Mouse (Mus musculus): ENCODE data around the gene Lsmem1. TPM values are rescaled to one million over a fixed set of nuclear protein-coding genes. Genes with fewer than 3 reads are reported as not detected.

Gene Lsmem1
- polyA plus RNA-seq, 1 experiment from 2014 or later = not detected

DNA sequence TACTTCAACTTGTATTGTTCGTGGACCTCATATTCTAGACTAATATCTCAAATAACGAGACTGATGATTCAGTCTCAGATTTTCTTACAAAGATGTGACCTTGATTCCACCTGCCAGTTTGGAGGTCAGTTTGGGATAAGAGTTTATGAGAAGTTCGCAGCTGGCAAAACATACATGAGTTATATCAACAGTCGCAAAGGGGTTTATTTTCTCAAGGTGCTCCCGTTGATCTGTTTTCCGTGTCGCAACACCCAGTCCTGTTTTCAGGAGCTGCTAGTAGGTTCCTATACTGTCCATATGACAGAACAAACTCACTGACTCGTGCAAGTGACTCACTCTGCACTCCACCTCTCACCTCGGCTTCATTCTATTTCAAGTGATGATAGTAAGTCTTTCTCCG is 24.4 kb upstream of the Lsmem1 start:
- no peak for ATAC-seq (replicated peaks)
- H3K9me3 ChIP-seq = no peaks in the 10 kb centered on the region
- H3K27ac ChIP-seq (replicated peaks) = peak overlapping the region; percentile 95
- H3K4me2 ChIP-seq (replicated peaks) = peak overlapping the region; percentile 69
- WGBS = 57% methylated on average over 10 of the region's 10 CpGs
- peak overlapping the region; percentile 95 for H3K4me3 ChIP-seq
- no peaks in the 10 kb centered on the region for H3K27me3 ChIP-seq
- H3K9ac ChIP-seq (replicated peaks) = peak overlapping the region; percentile 53
- H3K4me1 ChIP-seq = peaks cover 30% of the 10 kb centered on the region
- H3K36me3 ChIP-seq = no peaks in the 10 kb centered on the region

DNA sequence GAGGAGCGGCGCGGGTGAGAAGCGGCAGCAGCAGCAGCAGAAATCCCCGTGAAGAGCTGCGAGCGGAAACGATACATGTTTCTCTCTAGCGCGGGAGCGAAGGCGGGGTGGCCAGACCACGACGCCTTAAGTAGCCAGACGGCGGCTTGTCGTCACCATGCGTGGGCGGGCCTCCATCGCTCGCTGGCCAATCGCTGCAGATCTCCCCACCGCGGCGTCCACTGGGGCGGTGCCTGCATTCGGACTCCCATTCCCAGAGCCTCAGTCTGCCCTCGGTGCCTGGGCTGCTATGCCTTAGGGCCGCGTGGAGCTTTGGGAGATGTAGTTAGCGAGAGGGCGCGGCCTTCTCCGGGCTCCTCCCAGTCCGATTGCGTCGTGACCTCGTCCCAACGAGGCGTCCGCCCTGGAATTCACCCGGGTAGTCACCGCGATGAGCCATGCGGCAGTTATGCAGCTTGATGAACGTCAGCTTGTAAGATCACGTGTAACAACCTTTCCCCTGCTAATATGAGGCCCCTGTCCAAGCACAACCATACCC is 23.9 kb upstream of the Lsmem1 start:
- WGBS = under 1% methylated on average over 47 of the region's 47 CpGs
- H3K9ac ChIP-seq (replicated peaks) = peak overlapping the region; percentile 89
- peak; percentile 99 for ATAC-seq (replicated peaks)

DNA sequence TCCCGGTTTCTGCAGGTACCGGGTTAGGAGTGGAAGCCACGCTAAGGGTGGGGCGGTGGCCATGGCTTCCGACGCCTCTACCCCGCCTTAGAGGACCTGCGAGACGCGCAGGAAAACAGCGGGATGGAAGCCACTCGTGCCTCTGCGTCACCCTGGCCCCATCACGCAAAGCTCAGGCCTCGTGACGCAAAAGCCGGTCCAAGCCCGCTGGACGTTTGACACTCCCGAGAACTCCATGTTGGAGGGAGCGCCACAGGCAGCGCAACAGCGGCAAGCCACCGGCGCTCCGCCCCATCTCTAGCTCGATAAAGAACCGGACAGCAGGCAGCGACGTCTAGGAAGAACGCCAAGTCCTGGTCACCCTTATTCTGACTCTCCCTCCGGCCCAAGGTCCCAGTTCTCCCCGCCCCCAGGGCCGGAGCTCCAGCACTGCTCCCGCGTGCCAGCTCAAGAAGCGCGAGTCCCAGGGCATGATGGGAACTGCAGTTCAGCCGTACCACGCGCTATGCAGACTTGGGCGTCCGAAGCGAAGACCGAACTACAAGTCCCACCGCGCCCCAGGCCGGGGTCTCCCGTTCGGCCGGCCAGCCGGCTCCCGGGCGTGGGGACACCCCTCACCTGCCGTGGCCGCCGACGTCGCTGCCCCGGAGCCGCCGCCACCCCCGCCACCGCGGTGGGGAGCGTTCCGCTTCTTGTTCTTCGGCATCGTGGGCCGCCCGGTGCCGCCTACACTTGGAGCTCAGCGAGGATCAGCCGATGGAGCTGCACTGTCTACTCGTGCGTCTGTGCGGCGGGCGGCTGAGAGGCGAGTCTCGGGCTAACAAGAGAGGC is 23.2 kb upstream of the Lsmem1 start:
- under 1% methylated on average over 81 of the region's 81 CpGs for WGBS
- no peaks in the 10 kb centered on the region for H3K9me3 ChIP-seq
- H3K27ac ChIP-seq (replicated peaks) = peak overlapping the region; percentile 95
- H3K36me3 ChIP-seq = no peaks in the 10 kb centered on the region
- peak; percentile 96 for ATAC-seq (replicated peaks)
- H3K4me2 ChIP-seq (replicated peaks) = peak overlapping the region; percentile 69
- H3K4me1 ChIP-seq = peaks cover 30% of the 10 kb centered on the region
- H3K4me3 ChIP-seq = peak overlapping the region; percentile 95
- no peaks in the 10 kb centered on the region for H3K27me3 ChIP-seq
- peak overlapping the region; percentile 89 for H3K9ac ChIP-seq (replicated peaks)

More for the DNA sequence above, 23.9 kb upstream of the Lsmem1 start:
- Histone ChIP-seq H3K27ac (replicated peaks) (peak overlapping the region; percentile 95), H3K9me3 (no peaks in the 10 kb centered on the region), H3K4me3 (peak overlapping the region; percentile 95), H3K27me3 (no peaks in the 10 kb centered on the region), H3K4me1 (peaks cover 30% of the 10 kb centered on the region), H3K36me3 (no peaks in the 10 kb centered on the region), H3K4me2 (replicated peaks) (peak overlapping the region; percentile 69)

DNA sequence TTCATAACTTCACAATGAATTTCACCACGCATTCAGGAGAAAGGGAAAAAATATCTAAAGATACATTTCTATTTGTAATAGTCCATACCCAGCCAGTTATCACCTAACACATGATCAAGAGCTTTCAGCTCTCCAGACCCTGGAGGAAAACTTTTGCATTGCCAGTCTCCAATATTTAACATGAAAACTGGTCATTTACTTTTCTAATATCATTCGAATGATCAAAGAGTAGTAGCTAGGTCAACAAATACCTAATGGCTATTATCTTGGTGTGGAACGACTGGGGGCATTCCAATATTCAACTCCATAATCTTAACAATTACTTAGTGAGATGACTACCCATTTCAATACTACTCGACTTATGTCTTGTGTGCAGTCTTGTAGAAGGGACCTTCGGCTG is 22.3 kb upstream of the Lsmem1 start:
- Histone ChIP-seq H3K9me3 (no peaks in the 10 kb centered on the region), H3K36me3 (no peaks in the 10 kb centered on the region), H3K9ac (replicated peaks) (peak overlapping the region; percentile 89), H3K27me3 (no peaks in the 10 kb centered on the region), H3K27ac (replicated peaks) (no peak overlapping the region), H3K4me2 (replicated peaks) (peak overlapping the region; percentile 69), H3K4me1 (peaks cover 30% of the 10 kb centered on the region), H3K4me3 (peak overlapping the region; percentile 95)
- WGBS = 14% methylated on average over 5 of the region's 5 CpGs
- ATAC-seq (replicated peaks) = no peak

DNA sequence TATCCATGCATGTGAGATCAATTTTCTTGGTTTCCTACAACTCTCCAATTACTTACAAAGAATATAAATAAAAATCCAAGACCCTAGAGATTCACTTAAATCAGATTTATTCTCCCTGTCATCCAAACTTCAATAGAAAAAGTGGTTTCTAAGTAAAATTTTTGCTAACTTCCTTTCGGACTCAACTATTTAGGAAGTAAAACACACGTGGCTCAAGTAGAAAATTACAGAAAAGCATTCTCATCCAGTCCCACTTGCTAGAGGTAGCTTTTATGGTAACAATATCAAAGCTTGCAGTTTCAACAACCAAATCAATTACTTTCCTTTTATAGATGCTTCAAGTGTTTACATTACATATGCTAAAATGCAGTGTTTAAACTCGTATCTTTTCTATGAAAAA is 21.6 kb upstream of the Lsmem1 start:
- WGBS = 32% methylated on average over 3 of the region's 3 CpGs
- H3K36me3 ChIP-seq = peaks cover 3% of the 10 kb centered on the region
- H3K4me2 ChIP-seq (replicated peaks) = peak overlapping the region; percentile 69
- H3K4me1 ChIP-seq = peaks cover 30% of the 10 kb centered on the region
- no peaks in the 10 kb centered on the region for H3K27me3 ChIP-seq
- H3K9me3 ChIP-seq = no peaks in the 10 kb centered on the region
- no peak for ATAC-seq (replicated peaks)
- H3K4me3 ChIP-seq = peak overlapping the region; percentile 95
- H3K9ac ChIP-seq (replicated peaks) = no peak overlapping the region
- no peak overlapping the region for H3K27ac ChIP-seq (replicated peaks)

DNA sequence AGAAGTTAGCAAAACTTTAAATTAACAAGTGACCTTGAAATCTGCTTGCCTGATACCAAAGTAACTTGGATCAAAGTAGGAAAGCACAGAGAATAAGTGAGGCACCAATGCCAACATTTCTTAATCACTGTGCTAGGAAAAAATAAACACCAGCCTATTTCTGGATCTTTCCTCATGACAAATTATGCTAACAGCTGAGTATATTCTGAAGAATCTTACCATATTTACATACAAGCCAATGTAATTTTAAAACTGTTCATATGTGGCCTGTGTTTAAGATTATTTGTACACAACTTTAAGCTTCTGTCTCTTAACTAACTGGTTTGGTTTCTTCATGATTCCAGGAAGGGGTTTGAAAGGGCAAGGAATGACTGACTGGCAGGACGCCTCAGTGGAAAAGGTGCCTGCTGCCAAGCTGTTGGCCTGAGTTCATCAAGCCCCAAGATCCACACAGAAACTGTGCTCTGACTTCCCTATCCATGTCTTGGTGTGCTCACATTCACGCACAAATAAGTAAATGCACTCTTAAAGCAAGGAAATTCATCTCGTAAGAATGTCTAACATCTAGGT is 20.8 kb upstream of the Lsmem1 start:
- no peak overlapping the region for H3K9ac ChIP-seq (replicated peaks)
- no peak overlapping the region for H3K27ac ChIP-seq (replicated peaks)
- H3K9me3 ChIP-seq = no peaks in the 10 kb centered on the region
- H3K4me2 ChIP-seq (replicated peaks) = peak overlapping the region; percentile 69
- peaks cover 30% of the 10 kb centered on the region for H3K4me1 ChIP-seq
- H3K36me3 ChIP-seq = peaks cover 11% of the 10 kb centered on the region
- no peak for ATAC-seq (replicated peaks)
- no peaks in the 10 kb centered on the region for H3K27me3 ChIP-seq
- WGBS = 32% methylated on average over 3 of the region's 3 CpGs
- H3K4me3 ChIP-seq = peak overlapping the region; percentile 3

DNA sequence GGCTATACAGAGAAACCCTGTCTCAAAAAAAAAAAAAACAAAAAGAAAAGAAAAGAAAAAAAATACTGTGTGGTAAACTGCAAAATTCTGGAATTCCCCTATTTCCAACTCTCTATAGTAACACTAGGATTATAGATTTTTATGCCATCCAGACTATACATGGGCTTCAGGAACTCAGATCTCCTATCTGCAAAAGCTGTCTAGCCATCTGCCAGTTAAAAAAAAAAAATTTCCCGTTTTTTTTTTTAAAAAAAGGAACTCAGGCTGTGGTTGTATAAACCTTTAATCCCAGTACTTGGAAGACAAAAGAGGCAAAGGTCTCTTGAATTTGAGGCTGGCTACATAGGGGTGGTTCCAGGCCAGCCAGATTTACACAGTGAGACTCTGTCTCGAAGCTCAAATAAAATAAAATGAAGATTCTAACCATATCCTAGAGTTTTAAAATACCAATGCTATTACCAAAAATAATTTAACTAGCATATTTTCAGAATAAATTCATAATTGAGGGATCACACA is 19.2 kb upstream of the Lsmem1 start:
- peaks cover 27% of the 10 kb centered on the region for H3K4me1 ChIP-seq
- no peak overlapping the region for H3K4me3 ChIP-seq
- H3K9ac ChIP-seq (replicated peaks) = no peak overlapping the region
- peaks cover 25% of the 10 kb centered on the region for H3K36me3 ChIP-seq
- no peaks in the 10 kb centered on the region for H3K27me3 ChIP-seq
- no peaks in the 10 kb centered on the region for H3K9me3 ChIP-seq
- 54% methylated on average over 2 of the region's 2 CpGs for WGBS
- no peak overlapping the region for H3K27ac ChIP-seq (replicated peaks)
- ATAC-seq (replicated peaks) = no peak
- H3K4me2 ChIP-seq (replicated peaks) = no peak overlapping the region

DNA sequence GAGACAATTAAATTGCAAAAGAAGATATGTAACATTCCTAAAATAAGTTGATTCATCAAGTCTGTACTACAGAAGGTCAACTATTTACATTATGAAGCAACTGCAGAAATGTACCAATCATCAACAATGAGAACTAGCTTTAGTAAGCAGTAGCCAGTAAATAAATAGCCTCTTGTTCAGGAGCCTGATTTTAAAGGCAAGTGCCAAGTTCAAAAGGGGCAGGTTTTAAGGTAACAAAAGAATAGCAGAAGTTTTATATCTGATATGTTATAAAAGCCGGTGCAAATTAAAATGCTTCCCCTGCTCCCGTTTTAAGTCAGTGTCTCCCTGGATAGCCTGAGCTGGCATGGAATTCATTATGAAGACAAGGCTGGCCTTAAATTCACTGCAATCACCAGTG is 18.5 kb upstream of the Lsmem1 start:
- Histone ChIP-seq H3K9ac (replicated peaks) (no peak overlapping the region), H3K27me3 (no peaks in the 10 kb centered on the region), H3K27ac (replicated peaks) (no peak overlapping the region), H3K36me3 (peaks cover 32% of the 10 kb centered on the region), H3K4me3 (no peak overlapping the region), H3K4me2 (replicated peaks) (no peak overlapping the region), H3K9me3 (no peaks in the 10 kb centered on the region), H3K4me1 (peaks cover 26% of the 10 kb centered on the region)
- 89% methylated on average over 2 of the region's 2 CpGs for WGBS
- no peak for ATAC-seq (replicated peaks)

DNA sequence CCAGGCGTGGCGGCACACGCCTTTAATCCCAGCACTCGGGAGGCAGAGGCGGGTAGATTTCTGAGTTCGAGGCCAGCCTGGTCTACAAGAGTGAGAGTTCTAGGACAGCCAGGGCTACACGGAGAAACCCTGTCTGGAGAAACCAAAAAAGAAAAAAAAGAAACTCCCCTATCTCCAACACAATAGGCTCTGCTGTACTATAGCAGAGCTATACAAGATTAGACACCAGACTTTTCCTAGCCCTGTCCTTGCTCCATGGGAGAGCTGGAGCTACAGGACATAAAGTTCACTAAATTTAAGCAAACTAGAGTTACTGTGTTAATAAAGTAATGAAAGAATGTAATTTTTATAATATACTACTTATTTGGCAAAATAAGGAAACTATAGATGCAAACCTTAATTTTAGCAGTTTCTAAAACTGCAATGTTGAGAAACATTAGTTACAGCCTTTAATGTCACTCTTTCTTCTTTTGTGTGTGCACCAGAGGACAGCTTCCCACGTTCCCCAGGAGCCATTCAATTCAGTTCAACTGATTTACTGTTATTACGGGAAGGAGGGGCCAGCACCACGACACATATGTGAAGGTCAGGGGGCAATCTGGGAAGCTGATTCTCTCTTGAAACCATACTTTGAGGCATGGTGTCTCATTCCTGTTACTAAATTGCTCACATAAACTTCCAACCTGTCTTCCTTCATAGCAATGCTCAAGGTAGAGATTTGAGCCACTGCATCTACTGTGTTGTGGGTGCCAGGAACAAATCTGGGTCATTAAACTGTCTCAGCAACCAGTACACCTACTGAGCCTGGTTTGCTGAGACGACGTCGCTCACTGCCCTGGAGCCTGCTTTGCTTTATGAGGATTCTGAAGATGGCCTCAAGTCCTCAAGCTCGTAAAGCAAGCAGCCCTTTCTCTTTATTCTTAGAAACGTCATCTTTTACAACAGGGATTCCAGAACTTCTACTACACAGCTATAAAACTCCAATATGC is 15.9 kb upstream of the Lsmem1 start:
- H3K4me2 ChIP-seq (replicated peaks) = no peak overlapping the region
- peaks cover 54% of the 10 kb centered on the region for H3K36me3 ChIP-seq
- H3K27ac ChIP-seq (replicated peaks) = no peak overlapping the region
- WGBS = 95% methylated on average over 15 of the region's 15 CpGs
- H3K9me3 ChIP-seq = no peaks in the 10 kb centered on the region
- ATAC-seq (replicated peaks) = no peak
- no peak overlapping the region for H3K9ac ChIP-seq (replicated peaks)
- no peaks in the 10 kb centered on the region for H3K27me3 ChIP-seq
- peaks cover 10% of the 10 kb centered on the region for H3K4me1 ChIP-seq
- no peak overlapping the region for H3K4me3 ChIP-seq

DNA sequence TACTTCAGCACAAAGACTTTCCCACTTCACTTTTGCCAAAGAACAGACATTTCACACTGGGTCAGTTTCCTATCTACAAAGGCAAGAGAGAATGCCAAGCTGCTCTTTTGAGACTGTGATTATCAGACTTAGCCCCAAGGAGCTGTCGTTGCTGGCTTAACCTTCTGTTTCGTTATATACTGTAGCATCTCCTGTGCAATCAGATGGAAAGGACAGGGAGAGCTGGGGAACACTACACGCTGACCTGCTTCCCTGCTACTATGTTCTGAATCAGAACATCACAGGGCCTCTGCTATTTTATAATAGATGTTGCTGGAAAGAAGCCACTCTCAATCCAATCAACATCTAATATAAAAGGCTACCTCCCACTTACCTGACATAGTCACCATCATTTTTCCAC is 9.8 kb upstream of the Lsmem1 start:
- Histone ChIP-seq H3K9ac (replicated peaks) (no peak overlapping the region), H3K4me3 (no peak overlapping the region), H3K27me3 (no peaks in the 10 kb centered on the region), H3K36me3 (peaks cover 79% of the 10 kb centered on the region), H3K9me3 (no peaks in the 10 kb centered on the region), H3K4me1 (no peaks in the 10 kb centered on the region), H3K27ac (replicated peaks) (no peak overlapping the region), H3K4me2 (replicated peaks) (no peak overlapping the region)
- 83% methylated on average over 3 of the region's 3 CpGs for WGBS
- no peak for ATAC-seq (replicated peaks)

DNA sequence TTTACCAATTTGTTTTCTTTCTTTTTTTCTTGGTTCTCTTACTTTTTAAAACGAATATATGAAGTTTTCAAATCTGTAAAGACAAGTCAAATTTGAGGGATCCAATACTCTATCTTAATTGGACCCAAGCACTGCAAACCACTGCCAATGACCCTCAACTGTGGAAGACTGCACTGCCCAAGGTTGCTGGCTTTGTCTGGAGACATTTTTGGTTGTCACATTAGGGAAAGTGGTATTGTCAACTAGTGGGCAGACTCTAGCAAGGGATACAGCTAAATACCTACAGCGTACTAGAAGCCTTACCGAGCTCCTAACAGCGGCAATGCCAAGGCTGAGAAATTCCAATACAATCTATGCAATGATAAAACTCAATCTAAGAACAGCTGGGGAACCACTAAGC is 8.6 kb upstream of the Lsmem1 start:
- H3K9ac ChIP-seq (replicated peaks) = no peak overlapping the region
- H3K9me3 ChIP-seq = no peaks in the 10 kb centered on the region
- peaks cover 70% of the 10 kb centered on the region for H3K36me3 ChIP-seq
- 98% methylated on average over 4 of the region's 4 CpGs for WGBS
- no peak for ATAC-seq (replicated peaks)
- no peaks in the 10 kb centered on the region for H3K4me1 ChIP-seq
- no peak overlapping the region for H3K4me2 ChIP-seq (replicated peaks)
- no peak overlapping the region for H3K27ac ChIP-seq (replicated peaks)
- H3K27me3 ChIP-seq = no peaks in the 10 kb centered on the region
- no peak overlapping the region for H3K4me3 ChIP-seq
